In the genomic region with DNA sequence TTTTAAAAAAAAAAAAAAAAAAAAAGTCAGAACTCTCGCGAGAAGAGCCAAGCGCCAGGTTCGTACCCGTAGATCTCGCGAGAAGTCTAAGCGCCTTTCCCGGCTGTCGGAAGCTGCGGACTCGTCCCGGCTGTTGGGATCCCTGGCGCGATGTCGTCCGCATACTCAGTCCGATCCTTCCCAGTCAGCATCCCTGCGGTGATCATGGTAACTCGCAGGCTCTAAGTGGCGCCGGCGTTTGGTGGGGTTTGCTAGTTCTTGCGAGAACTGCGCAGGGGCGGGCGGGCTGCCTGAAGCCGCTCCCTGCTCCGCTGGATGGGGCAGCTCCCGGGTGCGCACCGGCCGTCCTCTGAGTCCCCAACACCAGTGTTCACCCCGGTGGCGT, we compare ENCODE assay signal across 7 mouse cellular contexts. TPM values are rescaled to one million over a fixed set of nuclear protein-coding genes. Genes with fewer than 3 reads are reported as not detected.
DNase-seq lines count a peak whose midpoint lies in the region; ATAC-seq lines count a peak whose summit lies in the region.

A gene (plus strand): TSS at position 71 of the 385 bp plus-strand sequence.

- peak; percentile 84 for ATAC-seq in embryonic facial prominence, embryonic 11.5 days (replicated peaks; ENCODE audit: insufficient number of reproducible peaks, low FRiP score, low TSS enrichment, low read depth)
- peak; percentile 91 for ATAC-seq in granulocyte monocyte progenitor cell, adult 5-6 weeks (replicated peaks; ENCODE audit: poor library complexity, severe bottlenecking)
- peak; percentile 96 for ATAC-seq in midbrain, embryonic 13.5 days

- H3K4me2 ChIP-seq in embryonic facial prominence, embryonic 11.5 days (ENCODE audit: low read depth, low read length), result peak within 1 kb of the TSS; percentile 86
- peak within 1 kb of the TSS; percentile 83 for H3K4me2 ChIP-seq in midbrain, embryonic 13.5 days (replicated peaks)

- H3K27me3 ChIP-seq in embryonic facial prominence, embryonic 11.5 days (ENCODE audit: control insufficient read depth, insufficient read depth, low read length), result no peaks in the 10 kb centered on the region
- H3K27me3 ChIP-seq in limb, embryonic 10.5 days (ENCODE audit: low read depth, poor library complexity, severe bottlenecking), result peaks cover 14% of the 10 kb centered on the region; the same call in 1 of the 2 replicates
- H3K27me3 ChIP-seq in midbrain, embryonic 13.5 days, result no peaks in the 10 kb centered on the region

- no peaks in the 10 kb centered on the region; the same call in 1 of the 2 replicates for H3K36me3 ChIP-seq in embryonic facial prominence, embryonic 11.5 days (replicated peaks; ENCODE audit: control insufficient read depth, insufficient read depth, low read depth, low read length)
- peaks cover 19% of the 10 kb centered on the region for H3K36me3 ChIP-seq in limb, embryonic 10.5 days
- H3K36me3 ChIP-seq in midbrain, embryonic 13.5 days, result peaks cover 19% of the 10 kb centered on the region

- no peaks in the 10 kb centered on the region for H3K9me3 ChIP-seq in embryonic facial prominence, embryonic 11.5 days (replicated peaks; ENCODE audit: control insufficient read depth, low read length)
- no peaks in the 10 kb centered on the region for H3K9me3 ChIP-seq in limb, embryonic 10.5 days (replicated peaks)
- no peaks in the 10 kb centered on the region for H3K9me3 ChIP-seq in midbrain, embryonic 13.5 days

- peak within 1 kb of the TSS; percentile 82 for H3K9ac ChIP-seq in embryonic facial prominence, embryonic 11.5 days (replicated peaks; ENCODE audit: low read length)
- H3K9ac ChIP-seq in midbrain, embryonic 13.5 days (replicated peaks), result peak within 1 kb of the TSS; percentile 82

- peak within 1 kb of the TSS; percentile 71 for H3K4me3 ChIP-seq in embryonic facial prominence, embryonic 11.5 days (ENCODE audit: low read depth, low read length)
- peak within 1 kb of the TSS; percentile 76 for H3K4me3 ChIP-seq in limb, embryonic 10.5 days
- H3K4me3 ChIP-seq in midbrain, embryonic 13.5 days (replicated peaks), result peak within 1 kb of the TSS; percentile 52

- WGBS in embryonic facial prominence, embryonic 11.5 days, result under 1% methylated on average over 35 of the region's 35 CpGs
- under 1% methylated on average over 35 of the region's 35 CpGs for WGBS in limb, embryonic 10.5 days
- WGBS in midbrain, embryonic 13.5 days, result under 1% methylated on average over 35 of the region's 35 CpGs

- H3K4me1 ChIP-seq in embryonic facial prominence, embryonic 11.5 days (ENCODE audit: control insufficient read depth, insufficient read depth, low read length), result peaks cover 4% of the 10 kb centered on the region
- H3K4me1 ChIP-seq in limb, embryonic 10.5 days, result peaks cover 16% of the 10 kb centered on the region
- peaks cover 15% of the 10 kb centered on the region for H3K4me1 ChIP-seq in midbrain, embryonic 13.5 days (replicated peaks)

- peak; percentile 90 for DNase-seq in adrenal gland, postnatal 14 days
- DNase-seq in embryonic facial prominence, embryonic 11.5 days (ENCODE audit: low spot score), result peak; percentile 92
- DNase-seq in kidney, adult 11 months, result peak; percentile 77
- DNase-seq in limb, embryonic 10.5 days (ENCODE audit: low spot score), result peak; percentile 86
- peak; percentile 76 for DNase-seq in spleen, adult 12 weeks (ENCODE audit: low spot score)

- H3K27ac ChIP-seq in embryonic facial prominence, embryonic 11.5 days (replicated peaks; ENCODE audit: low read depth, low read length), result 0 out of 2 replicates have a peak within 1 kb of the TSS, but pooled peaks have one; percentile 35
- peak within 1 kb of the TSS; percentile 85 for H3K27ac ChIP-seq in limb, embryonic 10.5 days
- peak within 1 kb of the TSS; percentile 80 for H3K27ac ChIP-seq in midbrain, embryonic 13.5 days

RNA-seq across cellular contexts. Expression of the gene that starts here (rescaled TPM):
- total RNA-seq in adrenal gland, postnatal 14 days (2021), result 19.1 and 19.8 TPM in 2 replicates
- polyA plus RNA-seq in embryonic facial prominence, embryonic 11.5 days (2014; fragmentation: Nextera tagmentation; extraction: Ambion mirVana), result 28.7 and 29.6 TPM in 2 replicates
- 10.5 and 11.9 TPM in 2 replicates for total RNA-seq in granulocyte monocyte progenitor cell, adult 5-6 weeks (2014; fragmentation: Nextera tagmentation)
- 12.5 and 17.6 TPM in 2 replicates for total RNA-seq in granulocyte monocyte progenitor cell, adult 5-6 weeks (2017)
- 18.5 and 25.0 TPM in 2 replicates for polyA plus RNA-seq in limb, embryonic 10.5 days (2016; fragmentation: Nextera tagmentation; extraction: Ambion mirVana)
- polyA plus RNA-seq in midbrain, embryonic 13.5 days (2015; fragmentation: Nextera tagmentation; extraction: Ambion mirVana), result 25.0 and 30.4 TPM in 2 replicates

Comparison
In these comparisons a context has a peak if more than half of its experiments do, and no peak if none do; other contexts are left out.
1. Peak in every context shown above with its lines: DNase-seq, ATAC-seq, H3K4me3 ChIP-seq and H3K27ac ChIP-seq.
2. H3K27ac ChIP-seq: peak in every context shown above with its lines; median percentile 85 in limb, embryonic 10.5 days; 80 in midbrain, embryonic 13.5 days; 35 in embryonic facial prominence, embryonic 11.5 days.